Mouse (Mus musculus) testis, adult 2 months (tissue): Measurements from ENCODE around the gene Ism1. TPM values are rescaled to one million over a fixed set of nuclear protein-coding genes. Genes with fewer than 3 reads are reported as not detected.
A peak's percentile ranks its signal among the peaks of the same experiment; 100 is the strongest.

Experiments used
- H3K27ac ChIP-seq: fragments of 200-500 bp; 2 replicates; pipeline ENCODE4 v1.5.1; 2012; ENCODE audit warnings: low read depth, low read length; ENCODE audit not compliant: control insufficient read depth, insufficient read depth
- H3K27me3 ChIP-seq: fragments of 200-500 bp; 2 replicates; pipeline ENCODE4 v1.6.1; 2012; ENCODE audit warnings: mild to moderate bottlenecking, low read length, moderate library complexity; ENCODE audit not compliant: control insufficient read depth, insufficient read depth
- H3K36me3 ChIP-seq: fragments of 200-500 bp; 2 replicates; pipeline ENCODE4 v1.6.1; 2012; ENCODE audit warnings: mild to moderate bottlenecking, low read length; ENCODE audit not compliant: control insufficient read depth, insufficient read depth
- H3K4me1 ChIP-seq: fragments of 200-500 bp; 2 replicates; pipeline ENCODE4 v1.6.1; 2012; ENCODE audit warnings: low read length; ENCODE audit not compliant: control insufficient read depth, insufficient read depth
- H3K4me3 ChIP-seq: fragments of 200-500 bp; 2 replicates; pipeline ENCODE4 v1.5.1; 2012; ENCODE audit warnings: low read depth, mild to moderate bottlenecking, low read length, moderate library complexity, mixed read lengths; ENCODE audit not compliant: control insufficient read depth
- CTCF ChIP-seq: fragments of 200-500 bp; IDR thresholded peaks from 2 replicates; pipeline ENCODE4 v1.5.1; 2012; ENCODE audit warnings: low read depth, mild to moderate bottlenecking, inconsistent platforms, low read length, moderate library complexity; ENCODE audit not compliant: control insufficient read depth, insufficient read depth, insufficient replicate concordance
- POLR2A ChIP-seq: fragments of 200-500 bp; IDR thresholded peaks from 2 replicates; pipeline ENCODE4 v1.6.1; 2012; ENCODE audit warnings: low read depth, mild to moderate bottlenecking, inconsistent platforms, low read length, moderate library complexity; ENCODE audit not compliant: control insufficient read depth
- polyA plus RNA-seq: library from polyadenylated mRNA; depleted of rRNA; stranded (reverse); fragments of >200 nt; gene quantifications from 2 replicates; pipeline ENCODE4 v1.2.3, GENCODE M21; 2012; rRNA removed

The Ism1 gene
- polyA plus RNA-seq, 1 experiment, result 0.15 TPM

GRCm38 (mm10) chr2:139784465-139784864, 106.5 kb downstream of the Ism1 start:
- H3K27me3 ChIP-seq, result no peaks in the 10 kb centered on the region
- H3K4me3 ChIP-seq, result no peak overlapping the region
- no peaks in the 10 kb centered on the region for H3K36me3 ChIP-seq
- no peaks in the 10 kb centered on the region for H3K4me1 ChIP-seq
- TF ChIP-seq POLR2A, result no peak
- TF ChIP-seq CTCF, result no peak
- H3K27ac ChIP-seq, result peak overlapping the region; percentile 36; the same call in 1 of the 2 replicates

GRCm38 (mm10) chr2:139784946-139785345, 107.0 kb downstream of the Ism1 start:
- TF ChIP-seq CTCF (no peak), POLR2A (no peak)
- Histone ChIP-seq H3K27me3 (no peaks in the 10 kb centered on the region), H3K27ac (no peak overlapping the region)

GRCm38 (mm10) chr2:139788658-139789057, 110.7 kb downstream of the Ism1 start:
- no peak overlapping the region for H3K4me3 ChIP-seq
- no peak for TF ChIP-seq POLR2A
- TF ChIP-seq CTCF, result no peak
- H3K27ac ChIP-seq, result no peak overlapping the region
- no peaks in the 10 kb centered on the region for H3K4me1 ChIP-seq
- no peaks in the 10 kb centered on the region for H3K27me3 ChIP-seq
- H3K36me3 ChIP-seq, result no peaks in the 10 kb centered on the region

More at GRCm38 (mm10) chr2:139784946-139785345, 107.0 kb downstream of the Ism1 start:
- no peaks in the 10 kb centered on the region for H3K36me3 ChIP-seq
- H3K4me3 ChIP-seq, result no peak overlapping the region
- H3K4me1 ChIP-seq, result no peaks in the 10 kb centered on the region

GRCm38 (mm10) chr2:139792345-139793120, 114.6 kb downstream of the Ism1 start:
- TF ChIP-seq CTCF (no peak), POLR2A (no peak)
- no peak overlapping the region for H3K4me3 ChIP-seq
- peak overlapping the region; percentile 15; the same call in 1 of the 2 replicates for H3K27ac ChIP-seq
- no peaks in the 10 kb centered on the region for H3K4me1 ChIP-seq
- no peaks in the 10 kb centered on the region for H3K27me3 ChIP-seq
- no peaks in the 10 kb centered on the region for H3K36me3 ChIP-seq

GRCm38 (mm10) chr2:139804041-139804440, 126.1 kb downstream of the Ism1 start:
- H3K27ac ChIP-seq, result no peak overlapping the region
- no peaks in the 10 kb centered on the region for H3K36me3 ChIP-seq
- H3K4me1 ChIP-seq, result no peaks in the 10 kb centered on the region
- TF ChIP-seq POLR2A, result no peak
- no peak for TF ChIP-seq CTCF
- H3K4me3 ChIP-seq, result no peak overlapping the region
- H3K27me3 ChIP-seq, result no peaks in the 10 kb centered on the region

- TF ChIP-seq CTCF (no peak), POLR2A (no peak)
- Histone ChIP-seq H3K27ac (no peak overlapping the region), H3K36me3 (no peaks in the 10 kb centered on the region), H3K4me3 (no peak overlapping the region), H3K4me1 (no peaks in the 10 kb centered on the region), H3K27me3 (no peaks in the 10 kb centered on the region)
Observed at GRCm38 (mm10) chr2:139807887-139808286, 129.9 kb downstream of the Ism1 start.

Other genes with a start within 250 kb of the Ism1 start
- 0.29 TPM in 1 of 2 replicates, not detected in the other for gene Sptlc3, start 184.3 kb upstream of the Ism1 start, polyA plus RNA-seq